Mouse (Mus musculus): ENCODE results near the gene Cenpf.
A peak's percentile ranks its signal among the peaks of the same experiment; 100 is the strongest.
"Not testable (repeated sequence)": the region's sequence is repeated elsewhere in the genome, so short reads cannot be mapped to it uniquely, and the experiment has no call there.

Gene Cenpf

DNA sequence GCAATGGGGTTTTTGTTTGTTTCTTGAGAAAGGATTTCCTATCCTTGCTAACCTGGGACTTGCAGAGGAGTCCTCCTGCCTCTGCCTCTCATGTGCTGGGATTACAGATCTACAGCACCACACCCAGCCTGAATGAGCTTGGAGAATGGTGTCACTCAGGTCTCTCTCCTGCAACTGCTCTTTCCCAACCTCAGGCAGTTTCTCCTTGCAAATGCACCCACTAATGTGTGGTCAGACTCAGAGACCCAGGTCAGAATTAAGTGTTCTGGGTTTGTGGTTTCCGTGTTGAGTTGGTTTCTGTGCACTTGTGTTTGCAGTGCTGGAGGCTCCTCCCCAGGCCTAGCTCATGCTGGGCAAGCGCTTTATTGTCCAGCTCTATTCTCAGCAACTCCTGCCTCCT lies 6.5 kb upstream of the Cenpf start:
- DNase-seq (ENCODE audit: low spot score in 2 of 2), result no peak

GRCm38 (mm10) chr1:189692442-189692841 lies 4.6 kb upstream of the Cenpf start:
- not testable (repeated sequence) for DNase-seq (ENCODE audit: low spot score in 2 of 2)

- DNase-seq (ENCODE audit: low spot score in 2 of 2), result no peak
Measured at GRCm38 (mm10) chr1:189689050-189689833, 1.4 kb upstream of the Cenpf start.

- DNase-seq (ENCODE audit: low spot score in 2 of 2), result no peak
Measured at GRCm38 (mm10) chr1:189688388-189688750, 483 bp upstream of the Cenpf start.

GRCm38 (mm10) chr1:189686025-189686424 lies 1.9 kb downstream of the Cenpf start:
- no peak for DNase-seq (ENCODE audit: low spot score in 2 of 2)

DNA sequence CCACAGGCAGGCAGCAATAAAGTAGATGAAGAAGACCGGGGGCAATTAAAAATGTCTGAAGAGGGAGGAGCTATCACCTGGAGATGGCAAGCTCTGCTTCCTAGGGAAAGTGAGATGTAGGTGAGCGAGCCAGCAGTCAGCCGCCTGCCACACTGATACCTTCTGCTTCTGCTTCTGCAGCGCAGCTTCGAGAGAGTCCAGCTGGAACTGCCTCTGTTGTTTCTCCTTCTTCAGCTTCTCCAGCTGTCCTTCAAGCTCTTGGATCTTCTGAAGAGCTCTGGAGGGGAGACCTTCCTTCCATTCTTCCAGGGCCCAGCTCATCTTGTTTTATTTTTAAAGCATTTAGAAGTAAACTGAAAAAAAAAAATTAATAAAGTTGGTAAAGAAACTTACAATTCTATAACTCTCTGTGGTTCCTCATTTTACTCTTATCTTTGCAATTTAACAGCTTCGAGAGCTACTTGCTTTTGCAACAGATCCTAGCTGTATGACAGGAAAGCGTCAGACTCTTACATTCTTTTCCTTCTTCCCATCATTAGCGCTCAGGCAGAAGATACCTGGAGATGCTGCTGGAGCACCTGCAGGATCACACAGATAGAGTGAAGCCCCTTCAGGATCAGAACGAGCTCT lies 3.0 kb downstream of the Cenpf start:
- no peak for DNase-seq (ENCODE audit: low spot score in 2 of 2)

GRCm38 (mm10) chr1:189679555-189679954 lies 8.3 kb downstream of the Cenpf start:
- DNase-seq (ENCODE audit: low spot score in 2 of 2), result no peak

DNA sequence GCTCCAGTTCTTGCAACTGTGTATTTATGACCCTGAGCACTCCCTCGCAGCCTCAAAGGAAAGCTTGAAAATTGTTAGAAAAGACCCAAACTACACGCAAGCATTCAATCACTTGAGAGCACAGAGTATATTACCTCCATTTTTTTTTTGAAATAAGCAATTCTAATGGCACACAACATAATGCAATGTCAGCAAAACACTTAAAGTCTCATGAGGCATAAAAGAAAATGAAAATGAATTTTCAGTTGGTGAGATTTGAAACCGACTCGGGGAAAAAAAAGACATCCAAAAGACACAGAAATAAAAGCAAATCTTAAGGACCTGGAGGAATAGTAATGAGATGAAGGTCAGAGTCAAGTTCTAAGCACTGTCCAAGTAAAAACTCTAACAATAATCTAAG lies 11.9 kb downstream of the Cenpf start:
- no peak for DNase-seq (ENCODE audit: low spot score in 2 of 2)

DNA sequence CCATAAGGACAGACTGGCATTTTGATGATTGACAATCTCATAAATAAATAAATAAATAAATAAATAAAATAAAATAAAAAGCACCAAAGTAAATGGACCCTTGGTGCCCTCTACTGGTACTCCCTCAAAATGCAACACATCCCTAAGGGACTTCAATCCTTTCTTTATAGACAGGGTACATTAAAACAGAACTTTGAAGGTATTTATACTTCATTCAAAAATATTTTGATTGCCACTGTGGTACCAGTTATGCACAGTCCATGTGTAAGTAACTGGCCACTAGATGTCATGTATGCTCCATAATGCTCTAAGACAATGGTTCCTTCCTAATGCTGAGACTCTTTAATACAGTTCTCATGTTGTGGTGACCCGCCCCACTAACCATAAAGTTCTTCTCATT lies 12.5 kb downstream of the Cenpf start:
- DNase-seq (ENCODE audit: low spot score in 2 of 2), result peak in 1 of 2 experiments; percentile 14

DNA sequence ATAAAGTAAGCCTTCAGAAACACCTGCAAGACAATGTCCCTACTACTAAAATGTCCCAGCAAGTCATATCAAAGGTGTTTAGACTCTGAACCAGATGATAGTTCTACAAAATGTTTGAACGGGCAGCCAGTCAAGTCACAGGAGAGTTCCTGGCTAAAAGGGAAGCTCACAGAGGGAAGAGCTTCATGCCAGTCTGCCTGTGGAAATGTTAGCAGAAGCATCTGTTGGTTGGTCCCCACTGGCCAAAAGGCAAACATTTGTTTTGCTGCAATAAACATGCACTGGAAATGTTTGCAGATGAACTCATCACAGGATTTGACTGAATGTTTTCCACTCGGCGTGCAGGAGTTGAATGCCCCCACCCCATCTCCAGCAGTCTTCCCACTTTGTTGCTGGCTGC lies 21.9 kb downstream of the Cenpf start:
- no peak for DNase-seq (ENCODE audit: low spot score in 2 of 2)

DNA sequence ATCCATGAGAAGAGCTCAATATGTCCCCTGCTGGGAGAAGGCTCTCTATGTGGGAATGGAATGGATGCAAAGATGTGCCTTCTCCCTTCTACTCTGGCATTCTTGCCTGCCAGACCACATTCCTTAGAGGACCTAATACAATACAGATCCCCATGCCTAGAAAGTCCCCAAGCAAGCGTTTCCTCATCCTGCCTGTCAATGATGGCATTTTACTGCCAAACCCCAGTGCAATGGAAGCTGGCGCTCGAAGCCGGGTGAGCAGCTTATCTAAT lies 23.1 kb downstream of the Cenpf start:
- no peak for DNase-seq (ENCODE audit: low spot score in 2 of 2)

- DNase-seq (ENCODE audit: low spot score in 2 of 2), result no peak
Measured at GRCm38 (mm10) chr1:189664061-189664872, 23.6 kb downstream of the Cenpf start.

GRCm38 (mm10) chr1:189663437-189663836 lies 24.4 kb downstream of the Cenpf start:
- DNase-seq (ENCODE audit: low spot score in 2 of 2), result no peak

DNA sequence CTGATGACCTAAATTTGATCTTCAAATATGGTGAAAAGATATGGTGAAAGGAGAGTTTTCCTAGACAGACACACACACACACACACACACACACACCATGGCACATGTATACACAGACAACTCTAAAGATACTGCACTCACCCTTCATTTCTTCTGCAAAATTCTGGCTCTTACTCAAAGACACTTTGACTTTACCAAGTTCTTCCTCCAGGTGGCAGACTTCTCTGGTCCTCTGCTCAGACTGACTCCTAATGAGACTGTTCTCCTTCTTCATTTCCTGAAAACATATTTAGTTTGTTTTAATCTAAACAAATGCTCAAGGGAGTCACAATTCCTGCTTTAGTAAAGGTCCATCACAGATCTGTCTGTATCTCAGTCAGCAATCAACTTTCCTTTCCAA lies 26.0 kb downstream of the Cenpf start:
- DNase-seq (ENCODE audit: low spot score in 2 of 2), result peak in 1 of 2 experiments; percentile 9

DNA sequence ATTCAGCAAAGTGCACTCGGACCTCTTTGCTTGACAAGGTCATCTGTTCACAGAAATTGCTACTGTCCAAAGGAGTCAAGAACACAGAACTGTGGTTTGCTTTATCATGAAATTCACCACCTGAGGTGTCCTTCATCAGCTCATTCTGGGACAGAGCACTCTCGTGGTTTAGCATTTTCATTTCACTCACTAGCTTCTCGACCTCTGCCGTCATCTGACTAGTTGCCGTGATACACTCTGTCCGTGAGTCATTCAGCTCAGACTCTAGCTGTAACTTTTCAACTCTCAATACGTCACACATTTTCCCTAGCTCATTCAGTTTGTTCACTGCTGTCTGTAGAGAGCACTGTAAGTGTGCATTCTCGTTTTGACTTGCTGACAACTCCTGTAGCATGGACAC lies 30.5 kb downstream of the Cenpf start:
- DNase-seq (ENCODE audit: low spot score in 2 of 2), result no peak

DNA sequence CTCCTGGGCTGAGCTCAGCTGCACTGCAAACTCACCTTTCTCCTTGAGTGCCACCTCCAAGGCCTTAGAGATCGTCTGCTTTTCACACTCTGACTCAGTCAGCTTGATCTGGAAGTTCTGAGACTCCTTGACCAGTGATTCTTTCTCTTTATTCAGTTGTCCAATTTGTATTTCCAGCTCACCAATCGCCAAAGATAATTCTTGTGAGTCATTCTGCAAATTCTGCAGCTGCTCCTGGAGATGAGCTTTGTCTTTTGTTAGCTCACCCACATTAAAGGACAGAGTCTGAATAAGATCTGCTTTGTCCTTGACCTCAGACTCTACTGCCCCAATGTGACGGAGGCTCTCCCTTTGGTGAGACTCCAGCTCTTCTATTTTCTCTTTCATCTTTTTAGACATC lies 34.1 kb downstream of the Cenpf start:
- no peak for DNase-seq (ENCODE audit: low spot score in 2 of 2)

GRCm38 (mm10) chr1:189646597-189646996 lies 41.3 kb downstream of the Cenpf start:
- DNase-seq (ENCODE audit: low spot score in 2 of 2), result no peak

DNA sequence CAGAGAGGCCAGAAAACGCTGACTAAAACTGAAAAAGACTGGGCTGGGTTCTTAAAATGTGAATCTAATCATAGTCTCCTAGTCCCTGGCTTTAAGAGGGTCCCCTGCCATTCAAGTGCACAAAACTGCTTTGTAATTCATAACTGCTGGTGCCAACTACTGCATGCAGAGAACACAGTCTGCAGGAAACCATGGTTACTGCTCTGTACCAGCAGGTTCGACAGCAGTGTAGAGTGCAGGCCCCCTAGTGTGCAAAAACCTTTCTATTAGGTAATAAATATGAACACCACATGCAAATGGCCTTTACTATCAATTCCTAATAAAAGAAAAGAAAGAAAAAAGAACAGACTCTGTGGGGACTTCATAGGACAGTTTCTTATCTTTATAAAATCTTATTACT lies 42.5 kb downstream of the Cenpf start:
- DNase-seq (ENCODE audit: low spot score in 2 of 2), result no peak

GRCm38 (mm10) chr1:189644700-189645345 lies 43.1 kb downstream of the Cenpf start:
- DNase-seq (ENCODE audit: low spot score in 2 of 2), result no peak

DNA sequence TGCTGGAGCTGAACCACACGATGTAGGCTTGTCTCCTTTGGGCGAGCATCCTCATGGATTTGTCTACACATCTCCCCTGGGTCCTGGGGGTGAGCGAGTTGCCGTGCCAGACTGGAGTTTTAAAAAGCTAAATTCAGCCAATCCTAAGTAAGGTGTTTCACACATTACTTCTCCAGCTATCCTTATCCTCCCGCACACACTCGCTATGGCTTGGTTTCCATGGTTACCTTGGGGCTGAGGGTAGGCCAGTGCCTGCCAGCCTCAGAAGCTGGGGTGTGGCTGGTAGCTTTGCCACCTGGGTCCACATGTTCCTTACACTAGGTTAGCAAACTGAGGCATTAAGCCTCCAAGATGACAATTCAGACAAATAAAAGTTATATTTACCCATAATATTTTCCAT lies 48.3 kb downstream of the Cenpf start:
- DNase-seq (ENCODE audit: low spot score in 2 of 2), result no peak

GRCm38 (mm10) chr1:189633791-189634190 lies 54.1 kb downstream of the Cenpf start:
- no peak for DNase-seq (ENCODE audit: low spot score in 2 of 2)

DNA sequence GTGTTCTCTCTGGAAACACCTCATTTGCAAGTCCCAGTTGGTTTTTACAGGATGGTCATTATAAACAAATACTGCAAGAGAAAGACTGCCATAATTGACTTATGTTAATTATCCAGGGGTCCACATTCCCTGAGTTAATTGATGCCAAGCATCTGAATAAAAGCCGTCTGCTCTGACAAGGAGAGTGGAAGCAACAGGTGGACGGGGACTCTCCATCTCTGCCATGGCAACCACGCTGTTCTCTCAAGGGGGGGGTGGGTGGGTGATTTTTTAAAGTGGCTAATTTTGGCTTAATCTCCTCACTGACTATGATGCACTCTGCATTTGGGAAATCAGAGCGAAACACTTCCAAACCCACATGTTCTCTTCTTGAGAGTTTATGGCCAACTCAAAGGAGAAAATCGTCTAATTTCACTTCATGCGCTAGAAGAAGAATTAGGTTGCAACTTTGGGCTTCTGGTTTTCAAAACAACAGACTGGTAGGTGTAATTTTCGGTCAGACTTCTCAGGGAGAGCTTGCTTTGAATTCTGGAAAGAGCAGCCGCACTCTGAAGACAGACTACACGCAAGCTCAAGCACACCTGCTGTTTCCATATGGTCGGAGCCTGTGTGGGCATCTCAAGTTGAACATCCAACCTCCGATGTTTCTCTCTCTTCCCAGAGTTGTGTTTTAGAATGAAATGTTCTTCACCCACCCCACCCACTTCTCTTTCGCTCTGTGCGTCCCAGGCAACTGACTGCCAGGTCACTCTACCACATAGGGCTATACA lies 55.8 kb downstream of the Cenpf start:
- DNase-seq (ENCODE audit: low spot score in 2 of 2), result no peak

Measured in urinary bladder, postnatal 36 days (tissue).